ENCODE assay signal across 20 mouse cellular contexts in the genomic region with DNA sequence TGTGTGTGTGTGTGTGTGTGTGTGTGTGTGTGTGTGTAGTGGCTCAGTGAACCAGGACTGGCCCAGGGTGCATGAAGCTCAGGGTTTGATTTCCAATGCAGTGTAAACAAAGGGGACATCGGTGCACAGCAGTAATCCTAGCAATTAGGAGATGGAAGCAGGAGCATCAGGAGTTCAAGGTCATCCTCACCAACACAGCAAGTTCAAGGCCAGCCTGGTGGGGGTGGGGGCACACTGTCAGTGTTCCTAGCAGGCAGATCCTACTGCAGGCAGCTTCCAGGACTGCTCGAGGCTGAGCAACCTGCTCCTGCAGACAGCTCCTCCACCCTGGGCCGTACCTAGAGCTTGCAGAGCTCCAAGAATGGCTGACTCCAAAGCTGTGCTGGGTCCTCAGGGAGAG. TPM values are rescaled to one million over a fixed set of nuclear protein-coding genes. Genes with fewer than 3 reads are reported as not detected.
DNase-seq lines count a peak whose midpoint lies in the region; TF ChIP-seq lines count a peak whose summit lies in the region.
"Had no signal": no experiment of that assay in that cellular context is flagged by ENCODE, and none has a peak within 500 bp of the region (broad histone marks: within the 10 kb centered on the region; RNA-seq: fewer than 3 reads in every experiment).

No protein-coding gene starts in this region.

- no peak overlapping the region for H3K9ac ChIP-seq in heart, adult 2 months (ENCODE audit: low read depth, low read length)
- H3K9ac ChIP-seq in ES-Bruce4 (ENCODE audit: low read depth, poor library complexity, severe bottlenecking) = no peak overlapping the region
- H3K9ac ChIP-seq: embryonic facial prominence, embryonic 12.5 days; embryonic facial prominence, embryonic 15.5 days; forebrain, postnatal 0 days; heart, embryonic 13.5 days; hindbrain, embryonic 12.5 days; hindbrain, embryonic 15.5 days had no signal

- no peak for TF ChIP-seq POLR2A in heart, adult 2 months (IDR thresholded peaks at IDR 0.05; ENCODE audit: insufficient read depth, low read depth, low read length)
- no peak for TF ChIP-seq POLR2A in ES-Bruce4 (IDR thresholded peaks at IDR 0.05; ENCODE audit: insufficient read depth, low read length)

- no peaks in the 10 kb centered on the region for H3K27me3 ChIP-seq in heart, adult 2 months (ENCODE audit: control insufficient read depth, insufficient read depth, low read length)
- H3K27me3 ChIP-seq in ES-Bruce4 (ENCODE audit: control insufficient read depth, insufficient read depth, low read length, poor library complexity, severe bottlenecking) = no peaks in the 10 kb centered on the region
- H3K27me3 ChIP-seq: embryonic facial prominence, embryonic 12.5 days; hindbrain, embryonic 15.5 days had no signal

- H3K79me2 ChIP-seq in heart, adult 2 months (replicated peaks; ENCODE audit: control insufficient read depth, insufficient read depth, low read length) = no peaks in the 10 kb centered on the region

- peaks cover 3% of the 10 kb centered on the region for H3K4me1 ChIP-seq in heart, adult 2 months (ENCODE audit: control insufficient read depth, insufficient read depth, low read length)
- peaks cover 6% of the 10 kb centered on the region for H3K4me1 ChIP-seq in ES-Bruce4 (ENCODE audit: control insufficient read depth, insufficient read depth, low read length)
- H3K4me1 ChIP-seq in brown adipose tissue, adult 24 weeks (ENCODE audit: control insufficient read depth, insufficient read depth, insufficient read length, low read length) = peaks cover 8% of the 10 kb centered on the region
- H3K4me1 ChIP-seq: hindbrain, embryonic 15.5 days had no signal

- no peak overlapping the region for H3K4me3 ChIP-seq in heart, adult 2 months
- H3K4me3 ChIP-seq in ES-Bruce4 (ENCODE audit: low read depth, low read length) = no peak overlapping the region
- no peak overlapping the region for H3K4me3 ChIP-seq in brown adipose tissue, adult 24 weeks (ENCODE audit: insufficient read depth, low read depth, low read length)
- H3K4me3 ChIP-seq: embryonic facial prominence, embryonic 12.5 days; embryonic facial prominence, embryonic 15.5 days; heart, embryonic 13.5 days; hindbrain, embryonic 12.5 days; hindbrain, embryonic 15.5 days had no signal

- H3K27ac ChIP-seq in heart, adult 2 months = 0 out of 2 replicates have a peak overlapping the region, but pooled peaks have one; percentile 97
- H3K27ac ChIP-seq in ES-Bruce4 (ENCODE audit: insufficient read depth, low read length) = 0 out of 2 replicates have a peak overlapping the region, but pooled peaks have one; percentile 1
- peak overlapping the region; percentile 39; the same call in 1 of the 2 replicates for H3K27ac ChIP-seq in brown adipose tissue, adult 24 weeks (replicated peaks; ENCODE audit: low read depth, low read length)
- H3K27ac ChIP-seq: embryonic facial prominence, embryonic 12.5 days; embryonic facial prominence, embryonic 15.5 days; hindbrain, embryonic 12.5 days; hindbrain, embryonic 15.5 days had no signal

- no peak for TF ChIP-seq CTCF in heart, adult 2 months (IDR thresholded peaks at IDR 0.05)
- TF ChIP-seq CTCF in ES-Bruce4 (IDR thresholded peaks at IDR 0.05; ENCODE audit: low read depth, low read length) = no peak

- intact Hi-C loops in heart, adult 2 months (cut with DNase I) = no loop called here
- intact Hi-C loops in left cerebral cortex, postnatal 4 days (cut with DNase I) = no loop called here

- WGBS in heart, adult 2 months = 60% methylated on average over 3 of the region's 3 CpGs

- H3K9me3 ChIP-seq in ES-Bruce4 (replicated peaks; ENCODE audit: control insufficient read depth, insufficient read depth, low read length, poor library complexity, severe bottlenecking) = no peaks in the 10 kb centered on the region
- H3K9me3 ChIP-seq: embryonic facial prominence, embryonic 12.5 days; embryonic facial prominence, embryonic 15.5 days; heart, embryonic 13.5 days; hindbrain, embryonic 12.5 days; hindbrain, embryonic 15.5 days had no signal

- TF ChIP-seq EP300 in heart, adult 2 months (IDR thresholded peaks at IDR 0.05; ENCODE audit: insufficient read depth, low read depth, low read length) = no peak
- peak; percentile 96 for TF ChIP-seq EP300 in ES-Bruce4 (IDR thresholded peaks at IDR 0.05; ENCODE audit: insufficient read depth, low read depth, low read length)

- no peak for DNase-seq in heart, adult 2 months
- no peak for DNase-seq in heart, adult 8-10 months (ENCODE audit: low spot score)
- peak; percentile 91 for DNase-seq in R1 (ENCODE audit: low read depth, low spot score)
- DNase-seq in left cerebral cortex, postnatal 4 days = no peak
- DNase-seq in urinary bladder, postnatal 36 days (ENCODE audit: low spot score in 2 of 2) = no peak
- DNase-seq: adrenal gland, adult 2 months; adrenal gland, postnatal 14 days; cerebellum, adult 18-20 months; cerebellum, adult 9-11 months; cerebellum, postnatal 25 days; forebrain, postnatal 0 days; gastrocnemius, postnatal 36 days; kidney, adult 2 months had no signal

- H3K36me3 ChIP-seq in heart, adult 2 months (ENCODE audit: control insufficient read depth, insufficient read depth, low read length) = no peaks in the 10 kb centered on the region
- H3K36me3 ChIP-seq in ES-Bruce4 (ENCODE audit: control insufficient read depth, insufficient read depth, low read length, poor library complexity, severe bottlenecking) = no peaks in the 10 kb centered on the region
- H3K36me3 ChIP-seq: embryonic facial prominence, embryonic 12.5 days; embryonic facial prominence, embryonic 15.5 days; heart, embryonic 13.5 days; hindbrain, embryonic 12.5 days; hindbrain, embryonic 15.5 days had no signal

RNA-seq across cellular contexts. Expression of gene Notch4, which starts 1.5 kb away (rescaled TPM):
- total RNA-seq in heart, adult 2 months (2021) = 10 to 100 TPM; 30.4 to 32.3 TPM
- polyA plus RNA-seq in heart, adult 2 months (2012; rRNA removed) = 21.4 and 24.8 TPM in 2 replicates
- total RNA-seq in heart, adult 8-10 months (2022) = 10 to 100 TPM; 25.7 to 32.7 (median 28.6) TPM
- polyA plus RNA-seq in ES-Bruce4 (2011; ENCODE audit: insufficient read depth, insufficient read length, low read depth, missing spikeins) = 4.6 and 7.0 TPM in 2 replicates
- 3.8 and 8.8 TPM in 2 replicates for polyA plus RNA-seq in brown adipose tissue, adult 24 weeks (2012; ENCODE audit: insufficient read depth, insufficient read length, missing spikeins)
- 1 to 10 TPM; 9.8 TPM for total RNA-seq in left cerebral cortex, postnatal 4 days (2021)

RNA-seq across cellular contexts. Expression of gene Gpsm3, which starts 27.0 kb away (rescaled TPM):
- 1 to 10 TPM; 3.9 to 5.2 TPM for total RNA-seq in heart, adult 2 months (2021)
- 4.4 and 6.4 TPM in 2 replicates for polyA plus RNA-seq in heart, adult 2 months (2012; rRNA removed)
- 1 to 10 TPM; 2.0 to 4.5 (median 3.1) TPM for total RNA-seq in heart, adult 8-10 months (2022)
- polyA plus RNA-seq in ES-Bruce4 (2011; ENCODE audit: insufficient read depth, insufficient read length, low read depth, missing spikeins) = 3.9 and 4.2 TPM in 2 replicates
- 3.3 and 7.5 TPM in 2 replicates for polyA plus RNA-seq in brown adipose tissue, adult 24 weeks (2012; ENCODE audit: insufficient read depth, insufficient read length, missing spikeins)
- 1 to 10 TPM; 1.6 to 2.8 TPM for total RNA-seq in left cerebral cortex, postnatal 4 days (2021)

RNA-seq across cellular contexts. Expression of gene Pbx2, which starts 28.5 kb away (rescaled TPM):
- 10 to 100 TPM; 16.1 to 18.4 TPM for total RNA-seq in heart, adult 2 months (2021)
- 22.1 and 28.3 TPM in 2 replicates for polyA plus RNA-seq in heart, adult 2 months (2012; rRNA removed)
- 10 to 100 TPM; 16.0 to 20.6 (median 17.6) TPM for total RNA-seq in heart, adult 8-10 months (2022)
- 66.1 and 73.0 TPM in 2 replicates for polyA plus RNA-seq in ES-Bruce4 (2011; ENCODE audit: insufficient read depth, insufficient read length, low read depth, missing spikeins)
- polyA plus RNA-seq in brown adipose tissue, adult 24 weeks (2012; ENCODE audit: insufficient read depth, insufficient read length, missing spikeins) = 19.9 and 35.5 TPM in 2 replicates
- total RNA-seq in left cerebral cortex, postnatal 4 days (2021) = 10 to 100 TPM; 36.2 to 39.3 TPM

RNA-seq across cellular contexts. Expression of gene Ager, which starts 35.1 kb away (rescaled TPM):
- under 1 TPM; 0.14 to 0.18 TPM for total RNA-seq in heart, adult 2 months (2021)
- polyA plus RNA-seq in heart, adult 2 months (2012; rRNA removed) = 0.38 and 2.2 TPM in 2 replicates
- under 1 TPM in 2 of 4 experiments, not detected in 2; 0.14 to 0.16 TPM for total RNA-seq in heart, adult 8-10 months (2022)
- 1.4 and 2.5 TPM in 2 replicates for polyA plus RNA-seq in ES-Bruce4 (2011; ENCODE audit: insufficient read depth, insufficient read length, low read depth, missing spikeins)
- polyA plus RNA-seq in brown adipose tissue, adult 24 weeks (2012; ENCODE audit: insufficient read depth, insufficient read length, missing spikeins) = not detected in 2 replicates
- total RNA-seq in left cerebral cortex, postnatal 4 days (2021) = 1 to 10 TPM; 1.8 TPM

RNA-seq across cellular contexts. Expression of gene Rnf5, which starts 40.9 kb away (rescaled TPM):
- 10 to 100 TPM; 37.6 to 40.4 TPM for total RNA-seq in heart, adult 2 months (2021)
- 71.7 and 92.2 TPM in 2 replicates for polyA plus RNA-seq in heart, adult 2 months (2012; rRNA removed)
- 10 to 100 TPM; 37.4 to 42.5 (median 39.1) TPM for total RNA-seq in heart, adult 8-10 months (2022)
- polyA plus RNA-seq in ES-Bruce4 (2011; ENCODE audit: insufficient read depth, insufficient read length, low read depth, missing spikeins) = 74.3 and 75.9 TPM in 2 replicates
- polyA plus RNA-seq in brown adipose tissue, adult 24 weeks (2012; ENCODE audit: insufficient read depth, insufficient read length, missing spikeins) = 104 and 110 TPM in 2 replicates
- total RNA-seq in left cerebral cortex, postnatal 4 days (2021) = 100 to 1,000 TPM; 106 to 109 TPM

Comparison
In these comparisons a context has a peak if more than half of its experiments do, and no peak if none do; other contexts are left out.
1. H3K27ac ChIP-seq: peak in every context shown above with its lines; median percentile 97 in heart, adult 2 months; 39 in brown adipose tissue, adult 24 weeks; 1 in ES-Bruce4.